Mouse (Mus musculus): ENCODE results near the gene A030005K14Rik. TPM values are rescaled to one million over a fixed set of nuclear protein-coding genes. Genes with fewer than 3 reads are reported as not detected.

A030005K14Rik gene
- polyA plus RNA-seq, 1 experiment from 2014 or later, result not detected

DNA sequence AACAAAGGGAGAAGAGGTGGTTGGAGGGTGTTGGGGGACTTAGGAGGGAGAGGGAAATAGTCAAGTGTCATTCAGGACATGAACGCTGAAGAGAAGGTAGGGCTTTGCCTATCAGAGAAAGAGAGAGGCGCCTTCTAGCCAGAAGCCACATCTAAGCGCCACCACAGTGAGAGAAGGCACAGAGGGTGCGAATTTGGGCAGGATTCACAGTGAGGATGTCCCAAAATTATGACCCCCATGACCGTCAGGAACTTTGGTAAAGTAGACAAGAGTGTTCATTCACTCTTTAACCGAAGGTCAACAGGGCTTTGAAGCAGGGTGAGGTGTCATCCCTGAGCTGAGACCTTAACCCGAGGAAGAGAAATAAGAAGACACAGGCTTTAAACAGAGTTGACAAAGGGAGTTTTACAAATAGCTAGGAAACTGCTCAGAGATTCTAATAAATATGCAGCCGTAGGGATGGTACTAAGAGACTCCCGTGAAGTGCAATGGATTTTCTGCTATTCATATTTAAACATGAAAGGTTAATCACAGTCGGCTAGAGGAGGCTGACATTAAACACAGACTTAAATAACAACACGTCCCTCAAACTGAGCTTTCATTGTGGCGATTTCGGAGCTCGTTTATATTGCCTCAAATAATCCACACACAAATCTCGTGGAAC lies 16.5 kb upstream of the A030005K14Rik start:
- Histone ChIP-seq H3K27ac (no peak overlapping the region), H3K9me3 (replicated peaks) (no peaks in the 10 kb centered on the region), H3K9ac (no peak overlapping the region), H3K4me1 (replicated peaks) (no peaks in the 10 kb centered on the region), H3K36me3 (no peaks in the 10 kb centered on the region), H3K4me2 (no peak overlapping the region), H3K4me3 (replicated peaks) (no peak overlapping the region), H3K27me3 (no peaks in the 10 kb centered on the region)
- no peak for ATAC-seq (ENCODE audit: low read depth)
- DNase-seq, result no peak
- 32% methylated on average over 15 of the region's 15 CpGs for WGBS (ENCODE audit: insufficient replicate concordance)

DNA sequence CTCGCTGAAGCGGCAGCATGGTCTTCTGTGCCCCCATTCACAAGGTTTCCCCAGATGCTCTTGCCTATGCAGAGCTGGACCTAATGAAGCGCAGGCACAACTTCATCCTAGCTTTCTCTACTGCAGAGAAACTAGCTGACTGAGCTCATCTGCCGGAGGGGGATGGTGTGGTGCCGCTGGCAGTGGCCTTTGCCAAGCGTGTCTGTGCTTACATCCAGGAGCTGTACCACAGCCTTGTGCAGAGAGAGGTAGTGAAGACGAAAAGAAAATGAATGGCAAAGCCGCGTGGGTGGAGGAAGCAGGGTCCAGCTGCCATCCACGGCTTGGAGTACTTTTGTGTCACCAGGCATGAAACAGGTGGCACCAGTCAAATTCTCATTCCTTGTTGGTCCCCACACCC lies 8.0 kb upstream of the A030005K14Rik start:
- Histone ChIP-seq H3K4me1 (replicated peaks) (no peaks in the 10 kb centered on the region), H3K9me3 (replicated peaks) (no peaks in the 10 kb centered on the region), H3K9ac (no peak overlapping the region), H3K4me2 (no peak overlapping the region), H3K36me3 (no peaks in the 10 kb centered on the region), H3K4me3 (replicated peaks) (no peak overlapping the region), H3K27ac (no peak overlapping the region), H3K27me3 (no peaks in the 10 kb centered on the region)
- no peak for DNase-seq
- 76% methylated on average over 10 of the region's 10 CpGs for WGBS (ENCODE audit: insufficient replicate concordance)
- ATAC-seq (ENCODE audit: low read depth), result no peak

DNA sequence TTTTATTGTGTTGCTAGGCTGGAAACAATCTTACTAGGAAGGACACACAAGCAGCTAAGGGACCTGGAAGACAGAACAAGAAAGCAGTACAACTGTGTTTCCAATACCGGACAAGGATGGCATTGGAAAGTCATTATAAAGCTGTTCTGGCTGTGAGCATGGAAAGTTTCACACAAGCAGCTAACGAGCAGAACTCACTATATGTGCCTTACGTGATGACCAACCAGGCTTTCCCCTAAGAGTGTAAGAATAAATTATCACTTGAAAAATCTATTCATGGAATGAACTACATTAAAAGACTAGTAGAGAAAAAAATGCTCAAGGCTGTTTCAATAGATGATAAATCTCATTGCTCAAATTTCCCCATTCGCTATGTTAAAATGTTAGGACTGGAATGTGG lies 7.4 kb upstream of the A030005K14Rik start:
- H3K27ac ChIP-seq, result no peak overlapping the region
- no peaks in the 10 kb centered on the region for H3K36me3 ChIP-seq
- DNase-seq, result no peak
- no peaks in the 10 kb centered on the region for H3K27me3 ChIP-seq
- no peak overlapping the region for H3K4me3 ChIP-seq (replicated peaks)
- no peak overlapping the region for H3K4me2 ChIP-seq
- no peaks in the 10 kb centered on the region for H3K4me1 ChIP-seq (replicated peaks)
- H3K9me3 ChIP-seq (replicated peaks), result no peaks in the 10 kb centered on the region
- no peak overlapping the region for H3K9ac ChIP-seq
- 81% methylated on average over 4 of the region's 4 CpGs for WGBS (ENCODE audit: insufficient replicate concordance)
- ATAC-seq (ENCODE audit: low read depth), result no peak

DNA sequence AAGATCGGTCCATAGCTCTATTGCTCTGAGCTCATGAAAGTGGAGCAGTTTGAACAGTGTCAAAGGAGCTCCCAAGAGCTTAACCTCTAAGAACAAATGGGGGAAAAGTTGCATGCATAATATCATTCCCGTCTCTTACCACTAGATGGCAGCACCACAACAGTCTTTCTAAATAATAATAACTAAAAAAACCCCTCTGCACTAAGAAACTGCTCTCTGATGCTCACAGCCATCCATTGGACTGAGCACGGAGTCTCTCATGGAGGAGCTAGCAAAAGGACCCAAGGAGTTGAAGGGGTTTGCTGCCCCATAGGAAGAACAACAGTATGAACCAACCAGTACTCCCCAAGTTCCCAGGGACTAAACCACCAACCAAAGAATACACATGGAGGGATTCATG lies 5.7 kb upstream of the A030005K14Rik start:
- no peaks in the 10 kb centered on the region for H3K27me3 ChIP-seq
- WGBS (ENCODE audit: insufficient replicate concordance), result 14% methylated on average over 3 of the region's 3 CpGs
- no peaks in the 10 kb centered on the region for H3K36me3 ChIP-seq
- no peak overlapping the region for H3K4me3 ChIP-seq (replicated peaks)
- no peak for ATAC-seq (ENCODE audit: low read depth)
- no peak for DNase-seq
- H3K4me2 ChIP-seq, result no peak overlapping the region
- no peaks in the 10 kb centered on the region for H3K4me1 ChIP-seq (replicated peaks)
- H3K27ac ChIP-seq, result no peak overlapping the region
- no peaks in the 10 kb centered on the region for H3K9me3 ChIP-seq (replicated peaks)
- H3K9ac ChIP-seq, result no peak overlapping the region

DNA sequence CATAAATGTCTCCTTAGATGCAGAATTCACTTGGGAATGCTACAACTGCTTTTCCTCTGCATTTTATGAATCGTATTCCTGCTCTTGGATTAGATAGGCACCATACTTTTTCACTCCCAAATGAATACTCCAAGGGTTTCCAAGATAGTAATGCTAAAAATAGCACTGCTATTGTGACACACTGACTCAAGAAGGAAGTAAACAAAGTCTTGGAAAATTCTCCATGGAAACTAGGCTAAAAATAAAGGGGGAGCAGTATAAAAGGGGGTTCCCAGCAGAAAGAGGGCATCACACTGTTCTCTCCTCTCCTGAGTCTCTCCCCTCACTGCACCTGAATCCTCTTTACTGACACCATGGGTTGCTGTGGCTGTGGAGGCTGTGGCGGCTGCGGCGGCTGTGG lies 1.5 kb upstream of the A030005K14Rik start, which contains the start of gene Krtap28-13:
Krtap28-13 (plus strand) TSS at position 288 of the 400 bp plus-strand sequence.
- Histone ChIP-seq H3K9ac (no peak within 1 kb of the TSS), H3K27me3 (no peaks in the 10 kb centered on the region)

DNA sequence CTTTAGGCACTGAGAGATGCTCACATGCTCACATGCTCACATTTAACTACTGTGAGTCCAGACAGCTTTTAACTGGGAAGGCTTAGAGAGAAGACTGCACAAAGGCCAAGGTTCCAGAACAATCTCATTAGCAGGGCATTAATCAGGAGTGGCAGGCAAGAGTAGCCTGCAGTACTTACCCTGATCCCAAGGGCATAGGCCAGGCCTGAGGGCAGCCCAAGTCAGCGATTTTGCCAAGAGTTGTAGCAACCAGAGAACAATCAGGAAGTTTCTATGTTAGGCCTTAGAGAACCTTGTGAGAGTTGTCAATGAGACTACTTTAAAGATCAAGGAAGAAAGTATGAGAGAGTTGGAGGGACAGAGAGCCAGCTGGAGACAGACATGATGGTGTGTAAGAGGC lies 697 bp downstream of the A030005K14Rik start:
- DNase-seq (no peak), ATAC-seq (ENCODE audit: low read depth) (no peak)
- WGBS (ENCODE audit: insufficient replicate concordance), result 60% methylated on average over 1 of the region's 1 CpGs
- Histone ChIP-seq H3K36me3 (no peaks in the 10 kb centered on the region), H3K4me3 (replicated peaks) (no peak overlapping the region), H3K9me3 (replicated peaks) (no peaks in the 10 kb centered on the region), H3K27me3 (no peaks in the 10 kb centered on the region), H3K4me2 (no peak overlapping the region), H3K9ac (no peak overlapping the region), H3K27ac (no peak overlapping the region), H3K4me1 (replicated peaks) (no peaks in the 10 kb centered on the region)

More for the DNA sequence above, 1.5 kb upstream of the A030005K14Rik start, which contains the start of gene Krtap28-13:
- H3K36me3 ChIP-seq, result no peaks in the 10 kb centered on the region
- no peak within 1 kb of the TSS for H3K4me2 ChIP-seq
- DNase-seq (no peak), ATAC-seq (ENCODE audit: low read depth) (no peak)
- WGBS (ENCODE audit: insufficient replicate concordance), result 82% methylated on average over 4 of the region's 4 CpGs
- H3K4me1 ChIP-seq (replicated peaks), result no peaks in the 10 kb centered on the region
- H3K9me3 ChIP-seq (replicated peaks), result no peaks in the 10 kb centered on the region
- H3K27ac ChIP-seq, result no peak within 1 kb of the TSS
- no peak within 1 kb of the TSS for H3K4me3 ChIP-seq (replicated peaks)

DNA sequence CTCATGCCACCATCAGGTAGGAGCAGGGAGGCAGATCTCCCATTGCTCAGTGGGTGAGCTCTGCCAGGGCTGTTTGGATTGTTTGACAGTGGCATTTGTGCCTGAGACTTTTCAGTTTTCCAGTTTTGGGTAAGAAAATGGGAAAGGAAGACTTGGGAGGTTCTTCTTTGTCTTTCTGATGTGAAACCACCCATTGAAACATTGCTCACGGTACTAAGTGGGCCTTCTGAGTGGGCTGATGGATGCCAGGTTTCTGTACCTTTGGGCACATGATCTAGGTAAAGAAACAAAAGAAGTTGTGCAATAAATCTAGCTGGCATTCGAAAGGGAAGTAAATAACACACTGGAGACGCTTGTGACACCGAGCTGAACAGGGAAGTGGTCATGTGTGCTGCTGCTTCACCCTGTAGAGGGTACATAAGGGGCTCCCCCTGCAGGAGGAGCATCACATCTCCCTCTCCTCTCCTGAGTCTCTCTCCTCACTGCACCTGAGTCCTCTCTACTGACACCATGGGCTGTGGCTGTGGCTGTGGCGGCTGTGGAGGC lies 14.2 kb downstream of the A030005K14Rik start, which contains the start of gene Gm47969:
Gm47969 (plus strand) TSS at position 51 of the 546 bp plus-strand sequence.
- DNase-seq, result no peak

DNA sequence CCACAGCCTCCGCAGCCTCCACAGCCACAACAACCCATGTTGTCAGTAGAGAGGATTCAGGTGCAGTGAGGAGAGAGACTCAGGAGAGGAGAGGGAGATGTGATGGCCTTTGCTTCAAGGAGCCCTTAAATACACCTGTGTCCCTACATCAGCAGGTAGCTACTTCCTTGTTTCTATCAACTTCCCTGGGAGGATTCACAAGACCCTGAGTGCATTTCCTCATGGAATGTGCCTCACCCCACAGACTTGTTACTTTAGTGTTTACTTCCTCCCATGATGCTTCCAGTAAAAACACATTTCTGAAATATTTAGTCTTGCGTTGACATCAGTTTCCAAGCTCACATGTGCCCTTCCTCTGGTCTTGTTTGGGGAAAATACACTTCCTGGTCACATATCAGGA lies 16.8 kb downstream of the A030005K14Rik start, which contains the start of gene Krtap28-10:
Krtap28-10 (minus strand) TSS at position 101 of the 400 bp plus-strand sequence.
- Histone ChIP-seq H3K4me3 (replicated peaks) (no peak within 1 kb of the TSS), H3K4me2 (no peak within 1 kb of the TSS), H3K9ac (no peak within 1 kb of the TSS), H3K27ac (no peak within 1 kb of the TSS), H3K27me3 (no peaks in the 10 kb centered on the region), H3K9me3 (replicated peaks) (no peaks in the 10 kb centered on the region), H3K4me1 (replicated peaks) (no peaks in the 10 kb centered on the region), H3K36me3 (no peaks in the 10 kb centered on the region)
- 58% methylated on average over 2 of the region's 2 CpGs for WGBS (ENCODE audit: insufficient replicate concordance)
- ATAC-seq (ENCODE audit: low read depth) (no peak), DNase-seq (no peak)

More for the DNA sequence above, 14.2 kb downstream of the A030005K14Rik start, which contains the start of gene Gm47969:
- Histone ChIP-seq H3K9me3 (replicated peaks) (no peaks in the 10 kb centered on the region), H3K4me3 (replicated peaks) (no peak within 1 kb of the TSS), H3K4me1 (replicated peaks) (no peaks in the 10 kb centered on the region), H3K27me3 (no peaks in the 10 kb centered on the region), H3K9ac (no peak within 1 kb of the TSS), H3K4me2 (no peak within 1 kb of the TSS), H3K27ac (no peak within 1 kb of the TSS), H3K36me3 (no peaks in the 10 kb centered on the region)
- 39% methylated on average over 5 of the region's 5 CpGs for WGBS (ENCODE audit: insufficient replicate concordance)
- no peak for ATAC-seq (ENCODE audit: low read depth)

DNA sequence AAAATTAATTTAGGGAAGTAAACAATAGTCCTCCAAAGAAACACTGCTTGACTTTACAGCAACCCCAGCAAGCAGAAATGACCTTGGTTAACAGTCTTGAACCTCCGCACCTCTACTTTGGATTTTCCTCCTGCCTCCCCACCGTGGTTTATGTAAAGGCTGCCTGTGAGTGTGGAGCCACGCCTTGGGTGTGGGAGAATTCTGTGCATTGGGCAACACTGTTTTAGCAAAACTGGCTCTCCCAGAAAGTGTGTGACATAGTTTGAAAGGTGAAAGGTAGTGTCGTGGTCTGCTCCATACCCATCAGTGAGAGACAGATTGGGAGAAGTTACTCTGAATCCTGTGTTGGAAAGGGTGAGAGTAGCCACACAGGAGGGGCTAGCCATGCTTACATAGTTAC lies 20.1 kb downstream of the A030005K14Rik start:
- Histone ChIP-seq H3K4me3 (replicated peaks) (no peak overlapping the region), H3K4me2 (no peak overlapping the region), H3K27ac (no peak overlapping the region), H3K4me1 (replicated peaks) (no peaks in the 10 kb centered on the region), H3K9me3 (replicated peaks) (no peaks in the 10 kb centered on the region), H3K9ac (no peak overlapping the region), H3K36me3 (no peaks in the 10 kb centered on the region), H3K27me3 (no peaks in the 10 kb centered on the region)
- ATAC-seq (ENCODE audit: low read depth), result no peak
- WGBS (ENCODE audit: insufficient replicate concordance), result 51% methylated on average over 4 of the region's 4 CpGs
- DNase-seq, result no peak

DNA sequence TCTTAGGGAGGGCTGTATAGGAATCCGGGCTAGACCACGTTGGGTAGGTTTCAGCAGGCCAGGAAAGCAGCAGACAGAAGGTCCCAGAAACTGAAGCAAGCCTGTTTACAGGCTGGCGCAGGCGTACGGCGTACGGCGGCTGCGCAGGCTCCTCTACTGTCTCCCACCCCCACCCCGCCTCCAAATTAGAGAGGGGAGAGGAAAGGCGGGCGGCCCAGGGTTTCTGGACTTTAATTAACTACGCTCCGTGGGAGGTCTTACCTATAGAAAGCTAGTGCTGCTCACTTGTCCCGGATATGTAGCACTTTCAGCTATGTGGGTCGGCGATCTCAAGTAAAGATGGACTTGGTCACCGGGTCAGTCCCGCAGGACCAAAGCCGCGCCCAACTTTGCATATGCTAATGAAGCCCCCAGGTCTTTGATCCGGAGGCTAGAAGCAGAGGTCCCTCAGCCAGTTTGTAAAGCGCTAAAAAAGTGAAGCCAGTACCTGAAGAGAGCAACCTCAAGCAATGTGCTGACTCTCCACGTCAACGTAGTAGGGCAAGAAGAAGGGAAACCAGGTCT lies 21.0 kb downstream of the A030005K14Rik start, which contains the start of gene Slc19a3:
Slc19a3 (minus strand) TSS at position 340 of the 564 bp plus-strand sequence.
- Histone ChIP-seq H3K9me3 (replicated peaks) (no peaks in the 10 kb centered on the region), H3K27ac (no peak within 1 kb of the TSS), H3K4me3 (replicated peaks) (peak within 1 kb of the TSS; percentile 48), H3K4me2 (peak within 1 kb of the TSS; percentile 58), H3K27me3 (no peaks in the 10 kb centered on the region), H3K36me3 (no peaks in the 10 kb centered on the region), H3K9ac (no peak within 1 kb of the TSS), H3K4me1 (replicated peaks) (no peaks in the 10 kb centered on the region)
- ATAC-seq (ENCODE audit: low read depth), result 0 out of 2 replicates have a peak, but pooled peaks have one; percentile 39
- WGBS (ENCODE audit: insufficient replicate concordance), result under 1% methylated on average over 25 of the region's 25 CpGs
- peak; percentile 3 for DNase-seq

DNA sequence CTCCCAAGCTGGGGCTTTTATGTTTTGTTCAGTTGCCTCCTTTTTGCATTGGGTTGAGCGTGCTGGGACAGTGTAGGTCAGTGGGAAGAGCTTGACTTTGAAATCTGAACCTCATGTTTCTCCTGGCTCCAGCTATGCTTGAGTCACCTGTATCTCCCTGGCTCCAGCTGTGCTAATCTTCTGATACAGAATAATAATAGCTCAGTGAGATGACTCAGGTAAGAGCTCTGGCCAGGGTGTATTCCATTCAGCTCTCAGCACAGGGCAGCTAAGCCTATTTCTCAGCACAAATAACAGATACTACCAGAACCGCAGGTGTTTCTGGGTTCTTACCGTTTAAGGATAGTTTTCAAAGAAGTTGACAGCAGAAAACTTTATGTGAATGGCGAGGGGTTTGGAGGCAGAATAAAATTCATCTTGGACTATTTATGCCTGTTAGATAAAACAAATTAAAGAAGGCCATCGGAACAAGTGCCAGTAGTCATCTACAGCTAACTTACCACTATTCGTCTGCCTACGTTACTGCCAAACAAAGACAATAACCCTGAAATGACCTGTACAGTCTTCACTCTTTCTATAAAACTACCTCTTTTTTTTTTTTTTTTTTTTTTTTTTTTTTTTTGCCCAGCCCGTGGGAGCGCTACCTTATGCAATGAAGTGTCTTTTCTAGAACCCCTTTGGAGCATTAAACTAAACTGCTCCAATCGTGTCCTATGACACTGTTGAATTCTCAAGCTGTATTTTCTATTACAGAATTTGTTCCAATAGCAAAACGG lies 22.1 kb downstream of the A030005K14Rik start:
- no peak for ATAC-seq (ENCODE audit: low read depth)
- no peak overlapping the region for H3K4me2 ChIP-seq

More for the DNA sequence above, 22.1 kb downstream of the A030005K14Rik start:
- 67% methylated on average over 11 of the region's 11 CpGs for WGBS (ENCODE audit: insufficient replicate concordance)
- no peak overlapping the region for H3K9ac ChIP-seq
- no peaks in the 10 kb centered on the region for H3K36me3 ChIP-seq
- no peak for DNase-seq
- H3K4me3 ChIP-seq (replicated peaks), result no peak overlapping the region
- H3K27me3 ChIP-seq, result no peaks in the 10 kb centered on the region
- no peaks in the 10 kb centered on the region for H3K4me1 ChIP-seq (replicated peaks)
- H3K9me3 ChIP-seq (replicated peaks), result no peaks in the 10 kb centered on the region
- H3K27ac ChIP-seq, result no peak overlapping the region

Measured in liver, embryonic 13.5 days (tissue).